ENCODE assay signal across 8 mouse cellular contexts in genomic region chr16:22548167-22549080, GRCm38 (mm10).
DNase-seq lines count a peak whose midpoint lies in the region; ATAC-seq and TF ChIP-seq lines count a peak whose summit lies in the region.

No protein-coding gene starts in this region.

- no peak for TF ChIP-seq EP300 in heart, postnatal 0 days (IDR thresholded peaks at IDR 0.05; ENCODE audit: low read depth)

- no peak for TF ChIP-seq POLR2A in testis, adult 2 months (IDR thresholded peaks at IDR 0.05; ENCODE audit: control insufficient read depth, low read depth, low read length)

- peak overlapping the region; percentile 33; the same call in 1 of the 2 replicates for H3K9ac ChIP-seq in forebrain, embryonic 12.5 days
- peak overlapping the region; percentile 67 for H3K9ac ChIP-seq in heart, postnatal 0 days (replicated peaks; ENCODE audit: low read depth, low read length)
- H3K9ac ChIP-seq in liver, embryonic 16.5 days (ENCODE audit: low read depth, low read length) = no peak overlapping the region
- peak overlapping the region; percentile 69 for H3K9ac ChIP-seq in neural tube, embryonic 13.5 days

- ATAC-seq in forebrain, embryonic 12.5 days (ENCODE audit: low FRiP score) = peak; percentile 78
- peak; percentile 77 for ATAC-seq in heart, postnatal 0 days (ENCODE audit: insufficient read depth, low read depth)
- ATAC-seq in liver, embryonic 16.5 days (ENCODE audit: low read depth) = peak; percentile 72
- peak; percentile 91 for ATAC-seq in neural tube, embryonic 13.5 days (ENCODE audit: low read depth)

- H3K36me3 ChIP-seq in E14TG2a.4 (ENCODE audit: insufficient read depth, low read length) = no peaks in the 10 kb centered on the region
- no peaks in the 10 kb centered on the region for H3K36me3 ChIP-seq in forebrain, embryonic 12.5 days (replicated peaks)
- no peaks in the 10 kb centered on the region for H3K36me3 ChIP-seq in heart, postnatal 0 days (replicated peaks; ENCODE audit: control insufficient read depth, insufficient read depth, low read length)
- H3K36me3 ChIP-seq in liver, embryonic 16.5 days (ENCODE audit: control insufficient read depth, insufficient read depth) = no peaks in the 10 kb centered on the region
- H3K36me3 ChIP-seq in neural tube, embryonic 13.5 days = no peaks in the 10 kb centered on the region
- H3K36me3 ChIP-seq in testis, adult 2 months (ENCODE audit: control insufficient read depth, insufficient read depth, low read length) = no peaks in the 10 kb centered on the region

- H3K4me3 ChIP-seq in E14TG2a.4 (replicated peaks; ENCODE audit: low read length) = peak overlapping the region; percentile 71
- peak overlapping the region; percentile 37 for H3K4me3 ChIP-seq in forebrain, embryonic 12.5 days (replicated peaks)
- H3K4me3 ChIP-seq in heart, postnatal 0 days (ENCODE audit: low read depth, low read length) = peak overlapping the region; percentile 54
- H3K4me3 ChIP-seq in liver, embryonic 16.5 days (ENCODE audit: low read depth, low read length) = peak overlapping the region; percentile 44
- peak overlapping the region; percentile 42 for H3K4me3 ChIP-seq in neural tube, embryonic 13.5 days
- H3K4me3 ChIP-seq in testis, adult 2 months (ENCODE audit: control insufficient read depth, low read depth, low read length) = peak overlapping the region; percentile 49

- 0 out of 2 replicates have a peak overlapping the region, but pooled peaks have one; percentile 19 for H3K27ac ChIP-seq in forebrain, embryonic 12.5 days
- peak overlapping the region; percentile 92 for H3K27ac ChIP-seq in heart, postnatal 0 days (ENCODE audit: low read depth)
- H3K27ac ChIP-seq in liver, embryonic 16.5 days (ENCODE audit: low read length) = no peak overlapping the region
- H3K27ac ChIP-seq in neural tube, embryonic 13.5 days (replicated peaks) = 0 out of 2 replicates have a peak overlapping the region, but pooled peaks have one; percentile 20
- H3K27ac ChIP-seq in testis, adult 2 months (ENCODE audit: control insufficient read depth, insufficient read depth, low read depth, low read length) = peak overlapping the region; percentile 43; the same call in 1 of the 2 replicates

- no peaks in the 10 kb centered on the region; the same call in 1 of the 2 replicates for H3K27me3 ChIP-seq in E14TG2a.4 (ENCODE audit: insufficient read depth, low read length)
- H3K27me3 ChIP-seq in forebrain, embryonic 12.5 days = peaks cover 29% of the 10 kb centered on the region
- no peaks in the 10 kb centered on the region for H3K27me3 ChIP-seq in heart, postnatal 0 days (ENCODE audit: control insufficient read depth, insufficient read depth, low read length)
- H3K27me3 ChIP-seq in liver, embryonic 16.5 days (ENCODE audit: control insufficient read depth, insufficient read depth, low read depth, low read length) = no peaks in the 10 kb centered on the region
- peaks cover 6% of the 10 kb centered on the region for H3K27me3 ChIP-seq in neural tube, embryonic 13.5 days
- H3K27me3 ChIP-seq in testis, adult 2 months (ENCODE audit: control insufficient read depth, insufficient read depth, low read length) = no peaks in the 10 kb centered on the region

- DNase-seq in c-Kit-positive CD71-positive TER-119-positive erythroid progenitor cells, embryonic 14.5 days (ENCODE audit: low spot score) = peak; percentile 57
- DNase-seq in heart, postnatal 0 days (ENCODE audit: low spot score) = peak; percentile 76
- DNase-seq in kidney, postnatal 36 days = peak; percentile 89 to 92

- peaks cover 58% of the 10 kb centered on the region for H3K4me1 ChIP-seq in E14TG2a.4 (replicated peaks; ENCODE audit: low read depth, low read length)
- H3K4me1 ChIP-seq in forebrain, embryonic 12.5 days = peaks cover 11% of the 10 kb centered on the region
- peaks cover 60% of the 10 kb centered on the region for H3K4me1 ChIP-seq in heart, postnatal 0 days (ENCODE audit: control insufficient read depth, insufficient read depth)
- peaks cover 4% of the 10 kb centered on the region for H3K4me1 ChIP-seq in liver, embryonic 16.5 days (ENCODE audit: control insufficient read depth, low read depth, low read length)
- H3K4me1 ChIP-seq in neural tube, embryonic 13.5 days (replicated peaks) = peaks cover 18% of the 10 kb centered on the region
- H3K4me1 ChIP-seq in testis, adult 2 months (ENCODE audit: control insufficient read depth, insufficient read depth, low read length) = peaks cover 15% of the 10 kb centered on the region

- TF ChIP-seq CTCF in E14TG2a.4 (conservative IDR thresholded peaks at IDR 0.05; ENCODE audit: low read length) = peak; percentile 88
- TF ChIP-seq CTCF in heart, postnatal 0 days (IDR thresholded peaks at IDR 0.05; ENCODE audit: low read depth) = peak; percentile 89
- TF ChIP-seq CTCF in testis, adult 2 months (IDR thresholded peaks at IDR 0.05; ENCODE audit: control insufficient read depth, insufficient read depth, insufficient replicate concordance, low read depth, low read length) = peak; percentile 89

- H3K4me2 ChIP-seq in forebrain, embryonic 12.5 days = peak overlapping the region; percentile 65
- H3K4me2 ChIP-seq in heart, postnatal 0 days (ENCODE audit: low read depth, low read length) = peak overlapping the region; percentile 85
- H3K4me2 ChIP-seq in liver, embryonic 16.5 days (ENCODE audit: low read depth, low read length) = peak overlapping the region; percentile 55
- peak overlapping the region; percentile 71 for H3K4me2 ChIP-seq in neural tube, embryonic 13.5 days

- H3K9me3 ChIP-seq in E14TG2a.4 (ENCODE audit: low read length) = no peaks in the 10 kb centered on the region
- no peaks in the 10 kb centered on the region for H3K9me3 ChIP-seq in forebrain, embryonic 12.5 days
- H3K9me3 ChIP-seq in heart, postnatal 0 days (replicated peaks; ENCODE audit: control insufficient read depth, low read length) = no peaks in the 10 kb centered on the region
- no peaks in the 10 kb centered on the region for H3K9me3 ChIP-seq in liver, embryonic 16.5 days (replicated peaks; ENCODE audit: control insufficient read depth, low read length)
- no peaks in the 10 kb centered on the region for H3K9me3 ChIP-seq in neural tube, embryonic 13.5 days

- WGBS in forebrain, embryonic 12.5 days = 5% methylated on average over 26 of the region's 26 CpGs
- 5% methylated on average over 26 of the region's 26 CpGs for WGBS in heart, postnatal 0 days
- 8% methylated on average over 26 of the region's 26 CpGs for WGBS in liver, embryonic 16.5 days (ENCODE audit: insufficient replicate concordance)
- WGBS in neural tube, embryonic 13.5 days = 8% methylated on average over 26 of the region's 26 CpGs
